Mouse (Mus musculus) ovary, adult 18-20 months (tissue): ENCODE results near the gene Zfp580.
"Not testable (repeated sequence)": the region's sequence is repeated elsewhere in the genome, so short reads cannot be mapped to it uniquely, and the experiment has no call there.

ENCODE experiments used
- DNase-seq: peaks from one replicate; pipeline ENCODE4 v3.0.0; 2022; ENCODE audit warnings: low spot score, mixed read lengths

The Zfp580 gene

DNA sequence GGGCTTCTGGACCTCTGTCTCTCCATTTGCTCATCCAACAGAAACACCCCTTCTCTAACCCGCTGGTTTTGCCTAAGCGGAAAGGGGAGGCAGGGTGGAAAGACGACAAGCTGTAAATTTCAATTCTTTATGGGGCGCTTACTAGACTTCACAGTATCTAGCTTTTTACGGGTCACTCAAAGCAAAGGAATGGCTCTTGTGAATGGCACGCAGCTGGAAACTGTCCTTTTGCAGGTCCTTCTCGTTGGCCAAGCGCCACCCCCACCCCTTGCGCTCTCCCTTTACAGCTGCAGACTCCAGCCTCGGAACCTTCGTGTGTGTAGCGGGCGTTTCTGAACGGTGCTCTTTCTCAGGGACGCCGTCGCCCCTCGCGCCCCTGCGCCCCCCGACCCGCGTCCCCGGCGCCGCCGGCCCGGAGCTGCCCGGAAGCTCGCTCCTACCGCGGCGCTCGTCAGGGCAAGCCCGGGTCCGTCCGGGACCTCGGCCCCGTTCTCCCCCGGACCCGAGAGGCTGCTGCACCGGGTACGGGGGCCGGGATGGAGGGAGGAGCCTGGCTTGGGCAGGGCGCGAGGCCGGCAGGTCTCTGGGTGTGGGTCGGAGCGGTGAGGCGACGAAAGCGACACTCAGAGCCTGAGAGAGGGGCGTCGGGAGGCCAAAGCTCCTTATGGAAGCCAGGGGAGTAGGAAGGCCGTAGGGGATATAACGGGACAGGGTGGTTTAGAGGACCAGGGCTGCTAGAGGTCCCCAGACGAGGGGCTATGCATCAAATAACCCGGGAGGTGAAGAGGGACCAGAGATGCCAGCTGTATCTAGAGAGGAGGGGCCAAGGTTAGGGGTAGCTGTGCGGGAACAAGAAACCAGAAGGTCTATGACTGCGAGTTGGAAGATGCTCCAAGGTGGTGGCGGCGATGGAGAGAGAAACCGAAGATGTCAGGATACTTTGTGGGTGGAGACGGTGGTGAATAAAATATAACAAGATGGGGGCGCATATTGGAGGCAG lies at the start of gene Zfp580:
TSS of gene Zfp580 (plus strand) at position 346 of the 1,000 bp plus-strand sequence.
- DNase-seq = peak; percentile 50

DNA sequence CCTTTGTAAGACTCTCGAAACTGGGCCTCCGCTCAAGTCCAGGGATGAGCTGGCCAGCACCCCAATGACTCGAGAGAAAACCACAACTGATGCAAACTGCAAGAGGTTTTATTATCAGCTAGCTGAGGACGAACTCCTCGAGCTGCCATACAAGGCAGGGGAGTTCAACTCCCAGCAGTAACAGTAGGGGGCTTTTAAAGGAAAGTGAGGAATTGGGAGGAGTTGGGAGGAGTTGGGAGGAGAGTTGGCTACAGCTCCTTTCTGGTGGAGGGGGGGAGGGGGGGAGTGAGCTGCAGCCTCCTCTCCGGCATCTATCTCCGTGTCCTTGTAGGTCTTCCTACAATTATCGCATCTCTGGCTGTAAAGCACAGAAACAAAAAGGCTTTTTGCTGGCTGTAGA lies 48.5 kb upstream of the Zfp580 start:
- DNase-seq = not testable (repeated sequence)

GRCm38 (mm10) chr7:5008229-5008628 lies 43.1 kb upstream of the Zfp580 start:
- no peak for DNase-seq

DNA sequence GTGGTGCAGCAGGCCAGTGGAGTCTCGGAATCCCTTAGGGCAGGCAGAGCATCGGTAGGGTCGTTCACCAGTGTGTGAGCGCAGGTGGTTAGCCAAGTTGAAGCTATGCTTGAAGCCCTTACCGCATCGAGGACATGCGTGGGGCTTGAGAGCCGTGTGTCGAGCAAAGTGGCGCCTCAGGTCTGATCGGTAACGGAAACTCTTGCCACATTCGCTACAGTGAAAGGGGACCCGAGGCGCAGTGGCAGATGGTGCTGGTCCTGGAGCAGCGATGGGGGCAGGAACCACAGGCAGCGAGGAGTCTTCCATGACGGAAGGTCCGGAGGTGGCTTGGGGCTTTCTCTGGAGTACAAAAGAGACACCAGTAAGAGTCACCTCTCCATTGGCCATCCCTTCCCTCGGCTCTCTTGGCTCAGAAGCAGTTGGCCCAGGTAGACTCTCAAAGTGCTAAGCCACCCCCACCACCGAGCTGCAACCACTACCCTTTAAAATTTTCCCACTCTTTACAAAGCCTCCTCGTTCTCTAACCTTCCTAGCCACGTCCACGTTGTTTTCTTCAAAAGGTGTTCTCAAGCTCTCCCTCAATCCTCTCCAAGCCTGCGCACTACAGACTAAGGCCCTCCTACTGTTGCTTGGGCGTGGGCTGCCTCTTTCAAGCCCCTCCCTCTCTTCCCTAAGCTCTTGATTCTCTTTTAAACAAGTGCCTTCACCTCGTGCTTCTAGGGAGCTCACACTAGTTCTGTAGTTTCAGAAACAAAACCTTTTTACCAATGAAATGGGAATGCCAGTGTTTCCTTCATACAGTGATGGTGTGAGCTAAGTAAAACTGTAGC lies 38.4 kb upstream of the Zfp580 start:
- DNase-seq = no peak

DNA sequence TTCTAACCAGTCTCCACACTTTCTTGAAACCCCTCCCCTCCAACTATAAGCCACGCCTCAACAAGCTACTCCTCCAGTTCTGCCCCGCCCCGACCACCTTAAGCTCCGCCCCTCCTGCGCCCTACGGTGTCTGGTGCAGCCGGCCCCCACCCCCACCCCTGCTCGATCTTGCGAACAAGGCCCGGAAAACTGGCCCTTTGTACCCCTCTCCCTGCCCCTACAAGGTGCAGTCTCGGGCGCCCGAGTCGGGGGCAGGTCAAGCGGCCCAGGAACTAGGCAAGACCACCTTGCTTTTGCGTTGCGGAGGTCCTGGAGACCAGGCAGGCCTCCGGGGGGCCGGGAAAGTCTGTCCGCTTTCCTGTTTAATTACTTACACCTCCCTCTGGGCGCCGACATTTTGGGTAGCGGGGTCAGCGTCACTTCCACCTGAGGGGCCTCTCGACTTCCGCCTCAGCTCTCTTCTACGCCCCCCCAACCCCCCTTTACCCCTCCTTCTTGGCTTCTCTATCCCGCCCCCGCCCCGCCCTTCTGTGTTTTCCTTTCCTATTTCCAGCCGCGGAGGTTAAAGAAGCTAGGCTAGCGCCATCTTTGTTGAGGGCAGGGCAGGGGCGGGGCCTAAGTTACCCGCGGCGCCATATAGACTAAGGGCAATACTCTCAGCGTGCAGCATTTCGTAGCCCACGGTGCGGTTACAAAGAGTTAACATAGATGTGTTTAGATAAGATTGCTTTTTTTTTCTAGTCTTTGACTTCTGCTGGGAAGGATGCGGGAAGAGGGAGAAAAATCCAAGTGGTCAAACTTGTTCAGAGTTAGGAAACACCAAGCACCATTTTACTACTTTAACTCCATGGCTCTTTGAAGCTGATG lies 36.9 kb upstream of the Zfp580 start, which contains the start of the genes Zfp524 and Fiz1:
TSS of gene Zfp524 (plus strand) at position 165 of the 867 bp plus-strand sequence.
TSS of gene Fiz1 (minus strand) at position 447 of the 867 bp plus-strand sequence.
- peak; percentile 91 for DNase-seq

DNA sequence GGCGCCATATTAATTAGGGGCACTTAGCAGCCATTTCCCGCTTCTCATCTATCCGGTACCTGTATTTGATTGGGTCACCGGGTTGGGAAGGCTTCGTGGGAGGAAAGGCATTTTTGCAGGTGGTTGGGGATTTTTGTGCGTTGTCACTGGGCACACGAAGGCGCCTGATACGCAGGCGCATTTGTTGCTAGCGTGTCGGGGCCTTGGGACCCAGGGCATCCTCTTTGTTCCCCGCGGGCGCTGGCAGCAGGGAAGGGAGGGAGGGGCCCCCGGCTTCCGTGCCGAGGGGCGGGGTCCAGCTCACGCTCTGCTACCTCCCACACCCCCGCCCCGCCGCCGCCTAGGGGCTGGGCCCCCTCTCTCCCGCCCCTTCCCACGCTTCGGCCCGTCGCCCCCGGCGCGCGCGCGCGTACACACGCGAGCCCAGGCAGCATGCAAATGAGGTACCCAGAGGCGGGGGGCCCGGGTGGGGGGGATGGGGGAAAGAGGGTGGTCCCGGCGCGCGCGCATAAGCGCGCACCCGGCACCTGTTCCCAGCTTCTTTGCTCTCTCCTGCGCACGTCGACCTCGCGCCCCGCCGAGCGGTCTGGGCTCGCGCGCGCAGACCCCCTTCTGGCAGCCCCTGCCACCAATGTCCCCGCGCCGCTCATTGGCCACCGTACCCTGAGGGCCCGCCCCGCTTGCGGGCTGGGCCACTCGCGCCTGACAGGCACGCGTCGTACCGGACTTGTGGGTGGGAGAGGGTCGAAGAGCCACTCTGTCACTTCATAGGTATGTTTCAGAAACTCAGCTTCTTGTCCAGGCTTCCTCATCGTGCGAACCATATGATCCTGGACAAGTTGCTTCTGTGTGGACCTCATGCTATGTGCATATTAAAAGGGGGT lies 36.0 kb upstream of the Zfp580 start, which contains the start of gene Gm44973:
TSS of gene Gm44973 (plus strand) at position 379 of the 884 bp plus-strand sequence.
- peak; percentile 91 for DNase-seq

GRCm38 (mm10) chr7:5016057-5016456 lies 35.3 kb upstream of the Zfp580 start:
- DNase-seq = no peak

DNA sequence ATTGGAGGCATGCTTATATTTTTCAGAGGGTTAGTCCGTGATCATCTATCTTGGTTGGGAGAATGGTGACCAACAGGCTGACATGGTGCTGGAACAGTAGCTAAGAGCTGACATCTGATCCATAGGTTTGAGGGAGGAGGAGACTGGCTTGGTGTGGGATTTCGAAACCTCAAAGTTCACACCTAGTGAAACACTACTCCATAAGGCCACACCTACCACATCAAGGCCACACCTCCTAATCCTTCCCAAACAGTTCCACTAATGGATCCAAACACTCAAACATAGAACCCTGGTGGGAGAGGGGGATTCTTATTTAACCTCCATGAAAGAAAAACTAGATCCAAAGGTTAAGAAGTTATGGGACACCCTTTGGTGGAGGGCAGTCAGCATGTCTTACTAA lies 34.4 kb upstream of the Zfp580 start:
- no peak for DNase-seq

- DNase-seq = no peak
Observed at GRCm38 (mm10) chr7:5017352-5017751, 34.0 kb upstream of the Zfp580 start.

DNA sequence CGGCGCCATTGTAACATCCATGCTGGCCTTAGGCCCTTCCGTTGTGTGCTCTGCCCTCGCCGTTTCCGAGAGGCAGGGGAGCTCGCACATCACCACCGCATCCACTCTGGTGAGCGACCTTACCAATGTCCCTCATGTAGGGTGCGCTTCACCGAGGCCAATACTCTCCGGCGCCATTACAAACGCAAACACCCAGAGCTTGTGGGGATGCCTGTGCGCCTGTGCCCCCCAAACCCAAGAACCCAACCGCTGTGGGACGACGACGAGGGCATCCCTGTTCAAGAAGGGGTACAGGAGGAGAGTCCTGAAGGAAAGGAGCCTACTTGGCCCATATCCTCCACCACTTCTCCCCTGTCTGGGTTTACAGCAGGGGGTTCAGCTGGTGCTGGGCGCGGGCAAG lies 33.4 kb upstream of the Zfp580 start:
- DNase-seq = no peak

DNA sequence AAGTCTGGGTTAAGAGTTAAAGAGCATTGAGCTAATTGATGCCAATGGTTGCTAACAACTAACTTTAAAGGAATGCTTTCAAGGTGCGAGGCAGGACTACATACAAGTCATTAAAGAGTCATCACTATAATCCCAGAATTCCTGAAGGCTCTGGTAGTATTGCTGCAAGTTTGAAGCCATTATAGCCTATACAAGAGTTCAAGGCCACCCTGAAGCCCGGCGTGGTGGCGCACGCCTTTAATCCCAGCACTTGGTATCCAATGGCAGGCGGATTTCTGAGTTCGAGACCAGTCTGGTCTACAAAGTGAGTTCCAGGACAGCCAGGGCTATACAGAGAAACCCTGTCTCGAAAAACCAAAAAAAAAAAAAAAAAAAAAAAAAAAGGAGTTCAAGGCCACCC lies 31.8 kb upstream of the Zfp580 start:
- DNase-seq = not testable (repeated sequence)

- DNase-seq = peak; percentile 99
Observed at GRCm38 (mm10) chr7:5020000-5020681, 31.2 kb upstream of the Zfp580 start, which contains the start of the genes Zfp865 and Ccdc106. TSS of gene Zfp865 (plus strand) at chr7:5020376. TSS of gene Ccdc106 (plus strand) at chr7:5020553.

- DNase-seq = no peak
Observed at GRCm38 (mm10) chr7:5020685-5021084, 30.7 kb upstream of the Zfp580 start.

DNA sequence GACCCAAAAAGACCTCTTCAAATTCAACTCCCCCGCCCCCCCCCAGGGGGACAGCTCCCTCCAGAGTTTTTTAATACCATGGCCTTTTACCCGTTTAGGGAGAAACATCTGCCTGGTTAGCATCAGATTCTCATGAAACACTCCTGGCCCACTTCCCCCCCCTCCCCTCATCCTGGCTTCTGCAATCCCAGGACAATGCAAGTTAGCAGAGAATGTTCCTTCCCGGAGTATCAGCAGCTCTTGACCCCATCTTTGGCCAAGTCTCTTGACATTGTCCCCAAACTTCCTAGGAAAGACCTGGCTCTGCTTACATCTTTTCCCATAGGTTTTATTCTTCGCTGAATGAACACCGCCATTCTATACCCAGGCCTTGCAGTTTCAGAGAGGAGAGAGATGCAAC lies 30.1 kb upstream of the Zfp580 start:
- no peak for DNase-seq

DNA sequence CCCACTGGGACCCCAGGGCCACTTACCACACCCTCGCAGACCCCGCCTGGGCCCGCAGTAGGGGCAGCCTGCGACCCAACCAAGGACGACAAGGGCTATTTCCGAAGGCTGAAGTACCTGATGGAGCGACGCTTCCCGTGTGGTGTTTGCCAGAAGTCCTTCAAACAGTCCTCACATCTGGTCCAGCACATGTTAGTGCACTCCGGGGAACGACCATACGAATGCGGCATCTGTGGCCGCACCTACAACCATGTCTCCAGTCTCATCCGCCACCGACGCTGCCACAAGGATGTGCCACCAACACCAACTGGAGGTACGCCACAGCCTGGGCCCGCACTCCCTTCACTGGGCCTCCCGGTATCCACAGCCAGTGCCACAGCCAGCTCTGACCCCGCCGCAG lies 21.8 kb upstream of the Zfp580 start:
- DNase-seq = no peak

GRCm38 (mm10) chr7:5029946-5030345 lies 21.4 kb upstream of the Zfp580 start:
- DNase-seq = no peak

DNA sequence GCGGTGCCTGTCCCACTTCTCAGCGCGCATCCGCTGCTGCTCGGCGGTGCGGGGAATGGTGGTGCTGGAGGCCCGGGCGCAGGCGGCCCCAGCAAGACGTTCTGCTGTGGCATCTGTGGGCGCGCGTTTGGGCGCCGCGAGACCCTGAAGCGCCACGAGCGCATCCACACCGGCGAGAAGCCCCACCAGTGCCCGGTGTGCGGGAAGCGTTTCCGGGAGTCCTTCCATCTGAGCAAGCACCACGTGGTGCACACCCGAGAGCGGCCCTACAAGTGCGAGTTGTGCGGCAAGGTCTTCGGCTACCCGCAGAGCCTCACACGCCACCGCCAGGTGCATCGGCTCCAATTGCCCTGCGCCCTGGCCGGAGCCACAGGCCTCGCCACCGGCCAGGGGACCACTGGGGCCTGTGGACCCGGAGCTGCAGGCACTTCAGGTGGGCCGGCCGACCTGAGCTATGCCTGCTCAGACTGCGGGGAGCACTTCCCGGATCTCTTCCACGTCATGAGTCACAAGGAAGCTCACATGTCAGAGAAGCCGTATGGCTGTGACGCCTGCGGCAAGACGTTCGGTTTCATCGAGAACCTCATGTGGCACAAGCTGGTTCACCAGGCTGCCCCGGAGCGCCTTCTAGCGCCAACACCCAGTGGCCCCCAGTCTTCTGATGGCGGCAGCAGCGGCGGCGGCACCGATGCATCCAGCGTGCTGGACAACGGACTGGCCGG lies 20.6 kb upstream of the Zfp580 start:
- DNase-seq = no peak

GRCm38 (mm10) chr7:5031496-5031895 lies 19.8 kb upstream of the Zfp580 start:
- DNase-seq = no peak

- DNase-seq = no peak
Observed at GRCm38 (mm10) chr7:5033818-5034217, 17.5 kb upstream of the Zfp580 start, which contains the start of gene 4632433K11Rik. TSS of gene 4632433K11Rik (plus strand) at chr7:5034118.
